Mouse (Mus musculus): ENCODE data around the gene Slc38a3.

Slc38a3 gene

GRCm38 (mm10) chr9:107659551-107659950, 9.8 kb downstream of the Slc38a3 start:
- TF ChIP-seq GATA4 (IDR thresholded peaks at IDR 0.05; ENCODE audit: insufficient replicate concordance, low read length), result no peak

GRCm38 (mm10) chr9:107658096-107658495, 11.2 kb downstream of the Slc38a3 start:
- TF ChIP-seq GATA4 (IDR thresholded peaks at IDR 0.05; ENCODE audit: insufficient replicate concordance, low read length), result no peak

GRCm38 (mm10) chr9:107657144-107657543, 12.2 kb downstream of the Slc38a3 start:
- TF ChIP-seq GATA4 (IDR thresholded peaks at IDR 0.05; ENCODE audit: insufficient replicate concordance, low read length), result no peak

- TF ChIP-seq GATA4 (IDR thresholded peaks at IDR 0.05; ENCODE audit: insufficient replicate concordance, low read length), result no peak
Observed at GRCm38 (mm10) chr9:107654585-107654984, 14.7 kb downstream of the Slc38a3 start.

- TF ChIP-seq GATA4 (IDR thresholded peaks at IDR 0.05; ENCODE audit: insufficient replicate concordance, low read length), result no peak
Observed at GRCm38 (mm10) chr9:107653474-107653873, 15.9 kb downstream of the Slc38a3 start.

GRCm38 (mm10) chr9:107650708-107651481, 18.4 kb downstream of the Slc38a3 start:
- TF ChIP-seq GATA4 (IDR thresholded peaks at IDR 0.05; ENCODE audit: insufficient replicate concordance, low read length), result no peak

- TF ChIP-seq GATA4 (IDR thresholded peaks at IDR 0.05; ENCODE audit: insufficient replicate concordance, low read length), result no peak
Observed at GRCm38 (mm10) chr9:107650225-107650624, 19.1 kb downstream of the Slc38a3 start.

- no peak for TF ChIP-seq GATA4 (IDR thresholded peaks at IDR 0.05; ENCODE audit: insufficient replicate concordance, low read length)
Observed at GRCm38 (mm10) chr9:107648767-107649166, 20.6 kb downstream of the Slc38a3 start.

GRCm38 (mm10) chr9:107646975-107647374, 22.4 kb downstream of the Slc38a3 start:
- TF ChIP-seq GATA4 (IDR thresholded peaks at IDR 0.05; ENCODE audit: insufficient replicate concordance, low read length), result no peak

GRCm38 (mm10) chr9:107645577-107645976, 23.8 kb downstream of the Slc38a3 start:
- TF ChIP-seq GATA4 (IDR thresholded peaks at IDR 0.05; ENCODE audit: insufficient replicate concordance, low read length), result no peak

GRCm38 (mm10) chr9:107645153-107645510, 24.2 kb downstream of the Slc38a3 start:
- TF ChIP-seq GATA4 (IDR thresholded peaks at IDR 0.05; ENCODE audit: insufficient replicate concordance, low read length), result no peak

GRCm38 (mm10) chr9:107644495-107645152, 24.7 kb downstream of the Slc38a3 start:
- peak; percentile 13; the same call in 1 of the 2 replicates for TF ChIP-seq GATA4 (IDR thresholded peaks at IDR 0.05; ENCODE audit: insufficient replicate concordance, low read length)

GRCm38 (mm10) chr9:107643544-107644214, 25.7 kb downstream of the Slc38a3 start:
- TF ChIP-seq GATA4 (IDR thresholded peaks at IDR 0.05; ENCODE audit: insufficient replicate concordance, low read length), result no peak

GRCm38 (mm10) chr9:107641666-107642065, 27.7 kb downstream of the Slc38a3 start:
- TF ChIP-seq GATA4 (IDR thresholded peaks at IDR 0.05; ENCODE audit: insufficient replicate concordance, low read length), result no peak

GRCm38 (mm10) chr9:107640257-107640772, 29.0 kb downstream of the Slc38a3 start:
- no peak for TF ChIP-seq GATA4 (IDR thresholded peaks at IDR 0.05; ENCODE audit: insufficient replicate concordance, low read length)

- no peak for TF ChIP-seq GATA4 (IDR thresholded peaks at IDR 0.05; ENCODE audit: insufficient replicate concordance, low read length)
Observed at GRCm38 (mm10) chr9:107637070-107637469, 32.3 kb downstream of the Slc38a3 start.
